Mouse (Mus musculus) liver, embryonic 14.5 days (tissue): ENCODE results near the gene Cdc42se2. TPM values are rescaled to one million over a fixed set of nuclear protein-coding genes. Genes with fewer than 3 reads are reported as not detected.

Source experiments
- ATAC-seq: fragments of 200-750 bp; cut with Nextera tagmentation; 2 replicates; pipeline ENCODE4 v1.8.0; 2017; ENCODE audit warnings: moderate number of reproducible peaks, mild to moderate bottlenecking, moderate library complexity; ENCODE audit not compliant: insufficient read depth
- DNase-seq, 3 experiments: peaks; one replicate each; pipeline ENCODE4 v3.0.0-alpha.2; 2012 to 2013; ENCODE audit warnings: low read depth in 3 of 3, low spot score in 3 of 3
- H3K27ac ChIP-seq: fragments of 300-500 bp; sonication (generic); 2 replicates; pipeline ENCODE4 v1.5.1; 2014; ENCODE audit warnings: moderate library complexity, mild to moderate bottlenecking, control low read depth, inconsistent platforms
- H3K27me3 ChIP-seq: fragments of 300-500 bp; sonication (generic); 2 replicates; pipeline ENCODE4 v1.6.1; 2014; ENCODE audit warnings: mild to moderate bottlenecking, low read length, moderate library complexity; ENCODE audit not compliant: control insufficient read depth, insufficient read depth
- H3K36me3 ChIP-seq: fragments of 300-500 bp; sonication (generic); replicated peaks from 2 replicates; pipeline ENCODE4 v1.6.1; 2014; ENCODE audit warnings: low read depth; ENCODE audit not compliant: control insufficient read depth, insufficient read depth
- H3K4me1 ChIP-seq, 2 experiments: fragments of 200-500 bp in 1 of 2; fragments of 300-500 bp in 1 of 2; sonication (generic) in 1 of 2; replicated peaks; 2 replicates each; pipeline ENCODE4 v1.6.1; 2012 to 2014; ENCODE audit warnings: antibody characterized with exemption in 1 of 2, inconsistent platforms in 1 of 2, low read length in 1 of 2; ENCODE audit not compliant: control insufficient read depth in 2 of 2, insufficient read depth in 2 of 2
- H3K4me2 ChIP-seq: fragments of 300-500 bp; sonication (generic); 2 replicates; pipeline ENCODE4 v1.6.1; 2014; ENCODE audit warnings: low read depth, mild to moderate bottlenecking, control low read depth, moderate library complexity
- H3K4me3 ChIP-seq, 2 experiments: fragments of 200-500 bp in 1 of 2; fragments of 300-500 bp in 1 of 2; sonication (generic) in 1 of 2; 2 replicates each; pipeline ENCODE4 v1.5.1; 2012 to 2014; ENCODE audit warnings: low read depth in 2 of 2, low read length in 2 of 2, mild to moderate bottlenecking in 2 of 2, control low read depth in 1 of 2, inconsistent platforms in 1 of 2, moderate library complexity in 1 of 2; ENCODE audit not compliant: insufficient read depth in 1 of 2
- H3K9ac ChIP-seq: fragments of 300-500 bp; sonication (generic); replicated peaks from 2 replicates; pipeline ENCODE4 v1.6.1; 2014; ENCODE audit warnings: mild to moderate bottlenecking, control low read depth, moderate library complexity
- H3K9me3 ChIP-seq: fragments of 300-500 bp; sonication (generic); 2 replicates; pipeline ENCODE4 v1.6.1; 2016; ENCODE audit warnings: low read length, mixed read lengths; ENCODE audit not compliant: control insufficient read depth
- CTCF ChIP-seq: IDR thresholded peaks from 2 replicates; pipeline ENCODE4 v1.5.1; 2016; ENCODE audit warnings: antibody characterized with exemption, low read depth, control low read depth
- EP300 ChIP-seq: IDR thresholded peaks from 2 replicates; pipeline ENCODE4 v1.6.1; 2016; ENCODE audit warnings: antibody characterized with exemption, low read depth
- WGBS: fragments of 180-500 bp; shearing (Covaris S2); extraction: QIAGEN DNeasy Blood & Tissue Kit; methylation state at CpG from one replicate; pipeline ENCODE4 v1.1.7; 2014; ENCODE audit not compliant: insufficient replicate concordance; 5-methylcytosine and 5-hydroxymethylcytosine counted together
- polyA plus RNA-seq, 2 experiments: library from polyadenylated mRNA; depleted of rRNA in 1 of 2; stranded (reverse) in 1 of 2; unstranded in 1 of 2; fragments of >200 nt; fragmentation: Nextera tagmentation in 1 of 2; extraction: Ambion mirVana in 1 of 2; gene quantifications; 2 replicates each; pipeline versions ENCODE4 v1.2.1 to v1.2.3; 2012 to 2014

The Cdc42se2 gene
- polyA plus RNA-seq, 2 experiments, result 9.2 to 15.5 TPM

- DNase-seq (no peak), ATAC-seq (no peak)
- TF ChIP-seq CTCF, result no peak
- no peak for TF ChIP-seq EP300
- Histone ChIP-seq H3K9me3 (no peaks in the 10 kb centered on the region), H3K27me3 (no peaks in the 10 kb centered on the region), H3K4me3 (no peak overlapping the region), H3K9ac (no peak overlapping the region), H3K27ac (no peak overlapping the region), H3K4me2 (no peak overlapping the region), H3K36me3 (peaks cover 22% of the 10 kb centered on the region), H3K4me1 (no peaks in the 10 kb centered on the region)
- WGBS, result 63% methylated on average over 7 of the region's 7 CpGs
These were observed 88.8 kb downstream of the Cdc42se2 start for GRCm38 (mm10) chr11:54698636-54699035.

GRCm38 (mm10) chr11:54697611-54698010 lies 89.9 kb downstream of the Cdc42se2 start:
- Histone ChIP-seq H3K4me2 (no peak overlapping the region), H3K9me3 (no peaks in the 10 kb centered on the region), H3K27ac (no peak overlapping the region), H3K4me1 (no peaks in the 10 kb centered on the region), H3K36me3 (peaks cover 22% of the 10 kb centered on the region), H3K4me3 (no peak overlapping the region), H3K9ac (no peak overlapping the region), H3K27me3 (no peaks in the 10 kb centered on the region)
- 79% methylated on average over 5 of the region's 5 CpGs for WGBS
- TF ChIP-seq EP300, result no peak
- no peak for ATAC-seq
- DNase-seq, result no peak

GRCm38 (mm10) chr11:54695951-54696350 lies 91.5 kb downstream of the Cdc42se2 start:
- Histone ChIP-seq H3K27ac (no peak overlapping the region), H3K4me1 (no peaks in the 10 kb centered on the region), H3K27me3 (no peaks in the 10 kb centered on the region), H3K4me2 (no peak overlapping the region), H3K36me3 (peaks cover 32% of the 10 kb centered on the region), H3K9me3 (no peaks in the 10 kb centered on the region), H3K9ac (no peak overlapping the region), H3K4me3 (no peak overlapping the region)
- ATAC-seq (no peak), DNase-seq (no peak)
- TF ChIP-seq EP300, result no peak
- TF ChIP-seq CTCF, result no peak
- 55% methylated on average over 4 of the region's 4 CpGs for WGBS

- no peak for DNase-seq
- Histone ChIP-seq H3K27me3 (no peaks in the 10 kb centered on the region), H3K4me2 (no peak overlapping the region), H3K36me3 (peaks cover 37% of the 10 kb centered on the region), H3K4me3 (no peak overlapping the region), H3K9me3 (no peaks in the 10 kb centered on the region), H3K9ac (no peak overlapping the region), H3K4me1 (no peaks in the 10 kb centered on the region), H3K27ac (no peak overlapping the region)
- TF ChIP-seq CTCF (no peak), EP300 (no peak)
- WGBS, result 76% methylated on average over 8 of the region's 8 CpGs
- ATAC-seq, result no peak
These were observed 93.2 kb downstream of the Cdc42se2 start for GRCm38 (mm10) chr11:54694291-54694690.

GRCm38 (mm10) chr11:54693696-54694095 lies 93.8 kb downstream of the Cdc42se2 start:
- no peak for TF ChIP-seq CTCF
- TF ChIP-seq EP300, result no peak
- no peaks in the 10 kb centered on the region for H3K9me3 ChIP-seq
- H3K4me1 ChIP-seq, result no peaks in the 10 kb centered on the region
- no peak overlapping the region for H3K4me3 ChIP-seq
- H3K27me3 ChIP-seq, result no peaks in the 10 kb centered on the region
- peaks cover 37% of the 10 kb centered on the region for H3K36me3 ChIP-seq
- no peak overlapping the region for H3K4me2 ChIP-seq
- H3K9ac ChIP-seq, result no peak overlapping the region
- no peak overlapping the region for H3K27ac ChIP-seq
- DNase-seq (no peak), ATAC-seq (no peak)
- WGBS, result 80% methylated on average over 6 of the region's 6 CpGs

GRCm38 (mm10) chr11:54691179-54691578 lies 96.3 kb downstream of the Cdc42se2 start:
- WGBS, result 56% methylated on average over 4 of the region's 4 CpGs
- Histone ChIP-seq H3K36me3 (peaks cover 29% of the 10 kb centered on the region), H3K4me2 (no peak overlapping the region), H3K4me3 (no peak overlapping the region), H3K27ac (no peak overlapping the region), H3K9ac (no peak overlapping the region), H3K27me3 (no peaks in the 10 kb centered on the region), H3K4me1 (no peaks in the 10 kb centered on the region), H3K9me3 (no peaks in the 10 kb centered on the region)
- TF ChIP-seq EP300 (no peak), CTCF (no peak)
- ATAC-seq (no peak), DNase-seq (no peak)
